Mouse (Mus musculus): ENCODE measurements around the gene Whamm. TPM values are rescaled to one million over a fixed set of nuclear protein-coding genes. Genes with fewer than 3 reads are reported as not detected.

Gene Whamm
- total and polyA plus RNA-seq, 2 experiments from 2014 or later: 3.1 to 6.6 TPM

GRCm38 (mm10) chr7:81559231-81559980, 11.7 kb upstream of the Whamm start:
- TF ChIP-seq EP300 (IDR thresholded peaks at IDR 0.05; ENCODE audit: low read depth): no peak
- no peak for TF ChIP-seq CTCF (IDR thresholded peaks at IDR 0.05; ENCODE audit: low read depth)
- H3K4me2 ChIP-seq (ENCODE audit: low read depth, low read length): no peak overlapping the region
- no peaks in the 10 kb centered on the region for H3K9me3 ChIP-seq (replicated peaks; ENCODE audit: control insufficient read depth, low read length)
- no peaks in the 10 kb centered on the region for H3K27me3 ChIP-seq (ENCODE audit: control insufficient read depth, insufficient read depth, low read length)
- H3K4me1 ChIP-seq (ENCODE audit: control insufficient read depth, insufficient read depth): peaks cover 25% of the 10 kb centered on the region
- no peak for ATAC-seq (ENCODE audit: insufficient read depth, low read depth)
- no peak overlapping the region for H3K9ac ChIP-seq (replicated peaks; ENCODE audit: low read depth, low read length)
- no peak overlapping the region for H3K4me3 ChIP-seq (ENCODE audit: low read depth, low read length)
- H3K27ac ChIP-seq (ENCODE audit: low read depth): no peak overlapping the region
- H3K36me3 ChIP-seq (replicated peaks; ENCODE audit: control insufficient read depth, insufficient read depth, low read length): 0 out of 2 replicates have a peak, but pooled peaks cover 10% of the 10 kb centered on the region
- DNase-seq (ENCODE audit: low spot score): no peak
- 79% methylated on average over 14 of the region's 14 CpGs for WGBS

GRCm38 (mm10) chr7:81560101-81561049, 10.7 kb upstream of the Whamm start:
- Histone ChIP-seq H3K4me2 (ENCODE audit: low read depth, low read length) (no peak overlapping the region), H3K9ac (replicated peaks; ENCODE audit: low read depth, low read length) (no peak overlapping the region), H3K9me3 (replicated peaks; ENCODE audit: control insufficient read depth, low read length) (no peaks in the 10 kb centered on the region), H3K4me1 (ENCODE audit: control insufficient read depth, insufficient read depth) (peaks cover 25% of the 10 kb centered on the region), H3K27me3 (ENCODE audit: control insufficient read depth, insufficient read depth, low read length) (no peaks in the 10 kb centered on the region), H3K4me3 (ENCODE audit: low read depth, low read length) (no peak overlapping the region), H3K36me3 (replicated peaks; ENCODE audit: control insufficient read depth, insufficient read depth, low read length) (0 out of 2 replicates have a peak, but pooled peaks cover 10% of the 10 kb centered on the region), H3K27ac (ENCODE audit: low read depth) (no peak overlapping the region)
- ATAC-seq (ENCODE audit: insufficient read depth, low read depth) (no peak), DNase-seq (ENCODE audit: low spot score) (no peak)
- TF ChIP-seq CTCF (IDR thresholded peaks at IDR 0.05; ENCODE audit: low read depth): no peak
- TF ChIP-seq EP300 (IDR thresholded peaks at IDR 0.05; ENCODE audit: low read depth): no peak
- WGBS: 38% methylated on average over 8 of the region's 8 CpGs

GRCm38 (mm10) chr7:81561211-81561610, 9.9 kb upstream of the Whamm start:
- Histone ChIP-seq H3K27me3 (ENCODE audit: control insufficient read depth, insufficient read depth, low read length) (no peaks in the 10 kb centered on the region), H3K4me3 (ENCODE audit: low read depth, low read length) (no peak overlapping the region), H3K27ac (ENCODE audit: low read depth) (no peak overlapping the region), H3K4me2 (ENCODE audit: low read depth, low read length) (no peak overlapping the region), H3K36me3 (replicated peaks; ENCODE audit: control insufficient read depth, insufficient read depth, low read length) (0 out of 2 replicates have a peak, but pooled peaks cover 10% of the 10 kb centered on the region), H3K9ac (replicated peaks; ENCODE audit: low read depth, low read length) (no peak overlapping the region), H3K9me3 (replicated peaks; ENCODE audit: control insufficient read depth, low read length) (no peaks in the 10 kb centered on the region), H3K4me1 (ENCODE audit: control insufficient read depth, insufficient read depth) (peaks cover 25% of the 10 kb centered on the region)
- ATAC-seq (ENCODE audit: insufficient read depth, low read depth) (no peak), DNase-seq (ENCODE audit: low spot score) (no peak)
- 63% methylated on average over 5 of the region's 5 CpGs for WGBS
- TF ChIP-seq CTCF (IDR thresholded peaks at IDR 0.05; ENCODE audit: low read depth) (no peak), EP300 (IDR thresholded peaks at IDR 0.05; ENCODE audit: low read depth) (no peak)

- DNase-seq (ENCODE audit: low spot score): no peak
- WGBS: 26% methylated on average over 4 of the region's 4 CpGs
- H3K27me3 ChIP-seq (ENCODE audit: control insufficient read depth, insufficient read depth, low read length): no peaks in the 10 kb centered on the region
- peaks cover 32% of the 10 kb centered on the region for H3K4me1 ChIP-seq (ENCODE audit: control insufficient read depth, insufficient read depth)
- H3K36me3 ChIP-seq (replicated peaks; ENCODE audit: control insufficient read depth, insufficient read depth, low read length): 0 out of 2 replicates have a peak, but pooled peaks cover 5% of the 10 kb centered on the region
- H3K9me3 ChIP-seq (replicated peaks; ENCODE audit: control insufficient read depth, low read length): no peaks in the 10 kb centered on the region
- H3K4me3 ChIP-seq (ENCODE audit: low read depth, low read length): no peak overlapping the region
- peak overlapping the region; percentile 34 for H3K27ac ChIP-seq (ENCODE audit: low read depth)
- no peak for ATAC-seq (ENCODE audit: insufficient read depth, low read depth)
- H3K9ac ChIP-seq (replicated peaks; ENCODE audit: low read depth, low read length): peak overlapping the region; percentile 1; the same call in 1 of the 2 replicates
- TF ChIP-seq EP300 (IDR thresholded peaks at IDR 0.05; ENCODE audit: low read depth): no peak
- TF ChIP-seq CTCF (IDR thresholded peaks at IDR 0.05; ENCODE audit: low read depth): no peak
- peak overlapping the region; percentile 67 for H3K4me2 ChIP-seq (ENCODE audit: low read depth, low read length)
Observed at GRCm38 (mm10) chr7:81563506-81564015, 7.5 kb upstream of the Whamm start.

- Histone ChIP-seq H3K27me3 (ENCODE audit: control insufficient read depth, insufficient read depth, low read length) (no peaks in the 10 kb centered on the region), H3K36me3 (replicated peaks; ENCODE audit: control insufficient read depth, insufficient read depth, low read length) (0 out of 2 replicates have a peak, but pooled peaks cover 1% of the 10 kb centered on the region), H3K9ac (replicated peaks; ENCODE audit: low read depth, low read length) (peak overlapping the region; percentile 64; the same call in 1 of the 2 replicates), H3K9me3 (replicated peaks; ENCODE audit: control insufficient read depth, low read length) (no peaks in the 10 kb centered on the region), H3K4me2 (ENCODE audit: low read depth, low read length) (peak overlapping the region; percentile 67), H3K27ac (ENCODE audit: low read depth) (peak overlapping the region; percentile 97), H3K4me3 (ENCODE audit: low read depth, low read length) (peak overlapping the region; percentile 34), H3K4me1 (ENCODE audit: control insufficient read depth, insufficient read depth) (peaks cover 32% of the 10 kb centered on the region)
- TF ChIP-seq EP300 (IDR thresholded peaks at IDR 0.05; ENCODE audit: low read depth): no peak
- no peak for TF ChIP-seq CTCF (IDR thresholded peaks at IDR 0.05; ENCODE audit: low read depth)
- DNase-seq (ENCODE audit: low spot score): no peak
- WGBS: 45% methylated on average over 7 of the region's 7 CpGs
- ATAC-seq (ENCODE audit: insufficient read depth, low read depth): no peak
Observed at GRCm38 (mm10) chr7:81564766-81565165, 6.3 kb upstream of the Whamm start.

Measured in heart, postnatal 0 days (tissue).